Mouse (Mus musculus) ovary, postnatal 36 days (tissue): ENCODE measurements at regions not wholly inside any gene's neighbourhood (a gene's known extent, or its start where the extent isn't known, plus 50 kb on each side); places are given as distances from the start of the nearest gene placed in this dataset.

Experiments
- DNase-seq: peaks from one replicate; pipeline ENCODE4 v3.0.0; 2022; ENCODE audit warnings: low spot score, mixed read lengths

GRCm38 (mm10) chr4:56263822-56264221 lies 476.0 kb upstream of the Gm26657 start:
- no peak for DNase-seq

- DNase-seq, result no peak
Observed at GRCm38 (mm10) chr4:56262589-56262988, 477.3 kb upstream of the Gm26657 start.

- no peak for DNase-seq
Observed at GRCm38 (mm10) chr4:56261992-56262391, 477.9 kb upstream of the Gm26657 start.

GRCm38 (mm10) chr4:56252375-56252774 lies 487.5 kb upstream of the Gm26657 start:
- DNase-seq, result no peak

- no peak for DNase-seq
Observed at GRCm38 (mm10) chr4:56251766-56252165, 488.1 kb upstream of the Gm26657 start.

- no peak for DNase-seq
Observed at GRCm38 (mm10) chr4:56250611-56251010, 489.3 kb upstream of the Gm26657 start.

- DNase-seq, result no peak
Observed at GRCm38 (mm10) chr4:56243863-56244262, 496.0 kb upstream of the Gm26657 start.

GRCm38 (mm10) chr4:56238496-56239488 lies 501.1 kb upstream of the Gm26657 start:
- no peak for DNase-seq

- DNase-seq, result no peak
Observed at GRCm38 (mm10) chr4:56231414-56231813, 508.5 kb upstream of the Gm26657 start.

- no peak for DNase-seq
Observed at GRCm38 (mm10) chr4:56230451-56230850, 509.4 kb upstream of the Gm26657 start.

GRCm38 (mm10) chr4:56226493-56226892 lies 513.4 kb upstream of the Gm26657 start:
- DNase-seq, result no peak

GRCm38 (mm10) chr4:56224542-56224941 lies 515.3 kb upstream of the Gm26657 start:
- DNase-seq, result no peak

- peak; percentile 54 for DNase-seq
Observed at GRCm38 (mm10) chr4:56222023-56222776, 517.7 kb upstream of the Gm26657 start.

- DNase-seq, result no peak
Observed at GRCm38 (mm10) chr4:56220531-56220930, 519.3 kb upstream of the Gm26657 start.

- no peak for DNase-seq
Observed at GRCm38 (mm10) chr4:56209499-56209898, 530.4 kb upstream of the Gm26657 start.

- DNase-seq, result no peak
Observed at GRCm38 (mm10) chr4:56207726-56208125, 532.1 kb upstream of the Gm26657 start.

- no peak for DNase-seq
Observed at GRCm38 (mm10) chr4:56205069-56205468, 534.8 kb upstream of the Gm26657 start.

GRCm38 (mm10) chr4:56193365-56193764 lies 546.5 kb upstream of the Gm26657 start:
- DNase-seq, result no peak

- DNase-seq, result no peak
Observed at GRCm38 (mm10) chr4:56192516-56192915, 547.4 kb upstream of the Gm26657 start.

- DNase-seq, result no peak
Observed at GRCm38 (mm10) chr4:56179566-56179965, 560.3 kb upstream of the Gm26657 start.

GRCm38 (mm10) chr4:56178844-56179481 lies 560.9 kb upstream of the Gm26657 start:
- DNase-seq, result no peak

GRCm38 (mm10) chr4:56161257-56161594 lies 578.6 kb upstream of the Gm26657 start:
- no peak for DNase-seq
